Mouse (Mus musculus): ENCODE data around the gene Tyw1.

The Tyw1 gene

DNA sequence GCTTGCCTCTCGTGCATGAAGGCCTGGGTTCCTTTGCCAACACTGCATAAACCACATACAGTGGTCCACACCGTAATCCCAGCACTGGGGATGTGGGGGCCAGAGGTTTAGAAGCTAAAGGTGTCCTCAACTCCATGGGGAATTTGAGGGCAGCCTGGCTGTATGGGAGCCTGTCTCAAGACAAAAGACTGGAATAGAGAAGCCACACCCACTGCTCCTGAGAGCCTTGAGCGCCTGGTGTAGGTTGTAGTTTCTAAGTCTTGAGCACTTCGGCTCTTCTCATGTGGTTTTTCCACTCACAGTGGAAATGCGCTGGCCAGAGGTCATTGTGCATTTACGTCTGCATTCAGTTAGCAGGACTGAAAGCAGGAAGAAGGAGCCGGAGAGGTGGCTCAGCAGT lies 32.7 kb downstream of the Tyw1 start:
- POLR2A ChIA-PET = interaction anchor here in 3 of 4 experiments (1.0 to 1.7 kb wide), 6 partner anchors 8 to 33 kb away, joined by 3 to 7 read pairs (median 4); partner anchors contain the start of genes Sbds (in 1 of the 3) and Tyw1 (in 1 of the 3)
- CTCF ChIA-PET = interaction anchor here in 3 of 4 experiments (0.5 to 1.1 kb wide), 4 partner anchors 8 to 109 kb away, joined by 3 to 6 read pairs (median 4); no protein-coding TSS in a partner anchor

DNA sequence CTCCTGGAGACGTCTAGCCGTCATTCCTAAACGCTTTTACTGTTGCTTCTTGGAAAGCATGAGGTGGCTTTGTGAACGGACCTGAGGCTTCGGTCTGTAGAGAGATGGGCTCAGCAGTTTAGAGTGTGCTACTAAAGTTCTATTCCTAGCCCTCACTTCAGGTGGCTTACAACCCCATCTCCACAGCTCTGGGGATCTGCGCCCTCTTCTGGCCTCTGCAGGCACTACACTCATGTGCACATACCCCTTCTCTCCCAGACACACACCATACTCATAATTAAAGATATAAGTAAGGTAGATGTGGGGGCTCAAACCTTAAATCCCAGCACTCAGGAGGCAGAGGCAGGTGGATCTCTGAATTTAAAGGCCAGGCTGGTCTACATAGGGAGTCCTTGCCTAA lies 34.8 kb downstream of the Tyw1 start:
- ChIA-PET CTCF (interaction anchor here in 3 of 4 experiments (0.6 to 1.5 kb wide), 5 partner anchors 10 to 161 kb away, joined by 3 to 5 read pairs (median 3); no protein-coding TSS in a partner anchor), POLR2A (interaction anchor here in 3 of 4 experiments (0.6 to 1.7 kb wide), 5 partner anchors 11 to 1933 kb away, joined by 3 to 7 read pairs (median 6); no protein-coding TSS in a partner anchor)

- ChIA-PET POLR2A (interaction anchor here in 2 of 4 experiments (0.7 to 1.3 kb wide), 4 partner anchors 9 to 34 kb away, joined by 3 to 6 read pairs (median 4); no protein-coding TSS in a partner anchor), CTCF (interaction anchor here in 3 of 4 experiments (0.6 to 1.5 kb wide), 6 partner anchors 9 to 273 kb away, joined by 3 to 6 read pairs (median 3); no protein-coding TSS in a partner anchor)
Measured at GRCm38 (mm10) chr5:130290775-130291174, 35.4 kb downstream of the Tyw1 start.

GRCm38 (mm10) chr5:130292976-130293375 lies 37.6 kb downstream of the Tyw1 start:
- POLR2A ChIA-PET = interaction anchor here in 3 of 4 experiments (1.0 to 1.2 kb wide), 3 partner anchors 9 to 36 kb away, joined by 3 to 4 read pairs (median 3); no protein-coding TSS in a partner anchor
- CTCF ChIA-PET = interaction anchor here in 2 of 4 experiments (0.8 to 1.6 kb wide), 3 partner anchors 17 to 26 kb away, joined by 3 to 4 read pairs (median 3); no protein-coding TSS in a partner anchor

DNA sequence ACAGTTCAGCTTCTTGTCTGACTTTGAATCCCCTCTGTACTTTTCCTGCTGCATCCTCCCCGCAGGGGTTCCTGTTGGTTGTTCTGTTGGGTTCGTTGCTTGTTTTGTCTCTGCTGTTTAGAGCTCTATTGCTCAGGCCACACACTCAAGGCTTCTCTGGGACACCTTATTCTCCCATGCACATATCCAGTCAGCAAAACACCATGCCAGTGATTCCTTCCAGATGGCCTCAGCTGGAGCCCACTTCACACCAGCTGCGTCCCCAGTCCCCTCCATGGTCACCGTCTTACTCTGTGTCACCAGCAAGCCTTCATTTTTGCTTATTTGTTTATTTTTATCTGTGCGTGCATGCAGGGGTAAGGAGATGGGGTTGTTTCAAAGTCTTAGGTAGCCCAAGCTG lies 38.5 kb downstream of the Tyw1 start:
- ChIA-PET CTCF (interaction anchor here in 2 of 4 experiments (0.8 to 1.6 kb wide), 3 partner anchors 16 to 27 kb away, joined by 3 to 4 read pairs (median 3); no protein-coding TSS in a partner anchor), POLR2A (interaction anchor here (1.0 to 1.6 kb wide), 5 partner anchors 10 to 39 kb away, joined by 3 to 4 read pairs (median 3); partner anchors contain the start of genes Sbds (in 1 of the 4) and Tyw1 (in 1 of the 4))

GRCm38 (mm10) chr5:130294598-130294997 lies 39.2 kb downstream of the Tyw1 start:
- CTCF ChIA-PET = interaction anchor here in 2 of 4 experiments (1.2 to 1.3 kb wide), 2 partner anchors 15 to 16 kb away, joined by 3 read pairs; no protein-coding TSS in a partner anchor
- POLR2A ChIA-PET = interaction anchor here in 2 of 4 experiments (0.5 to 3.1 kb wide), 5 partner anchors 17 to 1220 kb away, joined by 3 to 15 read pairs (median 3); partner anchors contain the start of genes Sbds (in 2 of the 2) and Tyw1 (in 2 of the 2)

GRCm38 (mm10) chr5:130296071-130296470 lies 40.7 kb downstream of the Tyw1 start:
- ChIA-PET POLR2A (interaction anchor here in 3 of 4 experiments (0.7 to 3.1 kb wide), 14 partner anchors 8 to 266 kb away, joined by 3 to 15 read pairs (median 3); partner anchors contain the start of genes Sbds (in 2 of the 3) and Tyw1 (in 2 of the 3)), CTCF (interaction anchor here (0.5 to 1.8 kb wide), 57 partner anchors 8 to 1948 kb away, joined by 3 to 13 read pairs (median 4); partner anchors contain the start of gene A330070K13Rik (in 1 of the 4))

- CTCF ChIA-PET = no interaction called here
- POLR2A ChIA-PET = interaction anchor here in 1 of 4 experiments (0.6 kb wide), 1 partner anchor 102 kb away, joined by 8 read pairs; no protein-coding TSS in a partner anchor
Measured at GRCm38 (mm10) chr5:130298831-130299460, 43.5 kb downstream of the Tyw1 start.

DNA sequence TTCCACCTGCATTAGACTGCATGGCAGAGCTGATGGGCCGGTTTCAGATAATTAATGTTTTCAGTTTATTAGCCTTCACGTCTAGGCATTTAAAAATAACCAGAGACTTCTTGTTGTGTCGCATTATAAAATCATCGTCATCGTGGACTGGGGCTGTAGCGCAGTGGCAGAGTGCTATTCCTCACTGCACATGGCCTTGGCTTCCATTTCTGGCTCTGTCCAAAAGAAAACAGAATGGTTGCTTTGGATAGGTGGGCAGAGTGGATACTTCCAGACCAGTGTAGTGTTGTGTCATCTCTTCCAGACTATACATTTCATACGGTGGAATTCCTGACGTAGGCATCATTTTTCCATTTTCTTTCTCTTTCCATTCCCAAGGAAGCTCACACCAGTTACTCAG lies 44.1 kb downstream of the Tyw1 start:
- POLR2A ChIA-PET = interaction anchor here in 1 of 4 experiments (0.6 kb wide), 1 partner anchor 102 kb away, joined by 8 read pairs; no protein-coding TSS in a partner anchor
- CTCF ChIA-PET = interaction anchor here in 1 of 4 experiments (1.0 kb wide), 1 partner anchor 9 kb away, joined by 3 read pairs; no protein-coding TSS in a partner anchor

DNA sequence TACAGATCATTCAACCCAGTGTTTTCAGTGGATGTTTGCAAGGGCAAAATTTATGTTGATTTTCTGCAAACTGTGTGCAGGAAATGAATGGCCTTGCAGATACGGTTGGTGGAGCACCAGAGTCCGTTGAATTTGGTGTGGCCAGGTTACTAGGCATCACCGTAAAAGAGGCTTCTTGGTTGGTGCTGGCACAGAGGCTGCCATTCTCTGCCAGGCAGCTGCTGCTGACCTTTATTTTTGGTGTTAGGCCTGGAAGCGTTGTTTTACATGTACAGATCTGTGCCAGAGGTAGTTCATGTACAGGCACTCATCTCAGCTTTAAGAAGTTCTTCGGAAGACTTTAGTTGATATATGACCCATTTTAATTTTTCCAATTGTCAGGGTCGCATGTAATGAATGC lies 48.2 kb downstream of the Tyw1 start:
- ChIA-PET POLR2A (no interaction called here), CTCF (interaction anchor here in 1 of 4 experiments (0.6 kb wide), 1 partner anchor 1241 kb away, joined by 8 read pairs; no protein-coding TSS in a partner anchor)

DNA sequence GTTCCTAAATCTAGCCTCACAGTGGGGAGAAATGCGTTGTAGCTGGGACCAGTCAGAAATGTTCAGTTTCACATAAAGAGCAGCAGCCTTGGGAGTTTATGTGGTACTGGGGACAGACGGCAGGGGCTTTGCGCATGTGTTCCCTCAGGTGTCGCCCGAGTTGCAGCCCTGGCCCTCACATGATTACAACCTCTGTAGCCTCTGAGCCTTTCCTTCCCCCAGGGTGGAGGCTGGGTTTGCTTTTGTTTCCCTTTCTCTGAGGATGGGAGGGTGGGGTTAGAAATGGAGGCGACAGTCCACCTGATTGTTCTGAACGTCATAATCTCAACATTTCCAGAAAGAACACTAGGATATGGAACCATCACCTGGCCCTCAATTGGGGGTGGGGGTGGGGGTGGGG lies 52.5 kb downstream of the Tyw1 start:
- ChIA-PET POLR2A (no interaction called here), CTCF (interaction anchor here in 2 of 4 experiments (0.6 to 1.0 kb wide), 2 partner anchors 12 to 26 kb away, joined by 3 read pairs; no protein-coding TSS in a partner anchor)

DNA sequence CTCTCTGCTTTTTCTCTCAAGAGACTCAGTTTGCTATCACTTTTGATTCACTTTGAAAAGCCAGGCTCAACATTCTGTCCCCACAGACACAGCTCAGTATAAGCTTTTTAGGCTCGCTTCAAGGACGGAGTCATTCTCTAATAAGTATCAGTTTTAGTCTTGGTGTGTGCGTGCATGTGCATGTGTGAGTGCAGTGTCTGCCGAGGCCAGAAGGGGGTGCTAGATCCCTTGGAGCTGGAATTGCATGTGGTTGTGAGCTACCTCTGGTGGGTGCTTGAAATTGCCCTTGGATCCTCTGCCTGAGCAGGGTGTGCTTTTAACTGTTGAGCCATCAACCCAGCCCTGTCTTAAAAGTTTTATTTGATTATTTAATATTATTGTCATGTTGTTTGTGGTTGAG lies 54.7 kb downstream of the Tyw1 start:
- POLR2A ChIA-PET = interaction anchor here in 3 of 4 experiments (0.5 to 1.7 kb wide), 5 partner anchors 10 to 53 kb away, joined by 3 to 5 read pairs (median 3); no protein-coding TSS in a partner anchor

DNA sequence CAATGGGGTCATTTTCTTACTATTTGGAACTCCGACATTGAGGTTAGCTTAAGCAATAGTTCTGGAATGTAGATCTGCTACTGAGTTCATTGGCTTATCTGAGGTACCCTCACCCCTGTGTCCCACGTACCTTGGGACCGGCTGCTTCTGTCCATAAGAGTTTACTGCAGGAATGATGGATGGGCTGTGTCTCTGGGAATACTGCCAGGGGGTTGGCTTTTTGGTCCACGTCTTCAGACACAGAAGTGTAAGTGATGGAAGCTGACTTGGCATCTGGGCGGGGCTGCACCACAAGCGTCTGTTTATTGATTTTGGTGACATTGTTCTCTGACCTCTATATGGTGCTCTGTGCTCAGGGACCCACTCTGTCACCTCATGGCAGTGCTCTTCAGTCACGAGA lies 55.4 kb downstream of the Tyw1 start:
- ChIA-PET CTCF (interaction anchor here in 3 of 4 experiments (0.6 to 1.5 kb wide), 12 partner anchors 9 to 502 kb away, joined by 3 to 10 read pairs (median 4); no protein-coding TSS in a partner anchor), POLR2A (interaction anchor here in 3 of 4 experiments (0.8 to 1.7 kb wide), 4 partner anchors 10 to 54 kb away, joined by 3 to 4 read pairs (median 3); no protein-coding TSS in a partner anchor)

More for the DNA sequence above, 54.7 kb downstream of the Tyw1 start:
- CTCF ChIA-PET = interaction anchor here in 3 of 4 experiments (0.6 to 1.5 kb wide), 16 partner anchors 10 to 503 kb away, joined by 3 to 10 read pairs (median 4); no protein-coding TSS in a partner anchor

DNA sequence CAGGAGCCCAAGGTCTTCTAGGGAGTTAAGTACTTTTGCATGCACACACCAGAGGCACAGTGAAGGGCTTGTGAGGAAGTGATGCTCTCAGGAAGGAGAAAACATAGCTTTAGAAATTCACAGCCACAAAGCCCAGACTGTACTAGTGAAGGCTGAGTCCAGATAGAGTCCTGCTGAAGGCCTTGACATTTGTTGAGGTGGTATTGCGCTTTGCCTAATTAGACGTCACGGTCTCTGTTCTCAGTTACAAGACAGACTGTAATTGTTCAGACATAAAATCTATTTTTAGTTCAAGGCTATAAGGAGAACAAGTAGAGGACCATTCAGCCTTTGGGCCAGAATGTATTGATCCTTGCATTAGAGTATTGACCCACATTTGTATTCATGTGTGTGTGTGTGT lies 58.1 kb downstream of the Tyw1 start:
- ChIA-PET POLR2A (interaction anchor here in 1 of 4 experiments (0.6 to 0.9 kb wide), 2 partner anchors 57 to 322 kb away, joined by 3 to 4 read pairs; no protein-coding TSS in a partner anchor), CTCF (interaction anchor here in 1 of 4 experiments (0.6 kb wide), 1 partner anchor 395 kb away, joined by 5 read pairs; no protein-coding TSS in a partner anchor)

DNA sequence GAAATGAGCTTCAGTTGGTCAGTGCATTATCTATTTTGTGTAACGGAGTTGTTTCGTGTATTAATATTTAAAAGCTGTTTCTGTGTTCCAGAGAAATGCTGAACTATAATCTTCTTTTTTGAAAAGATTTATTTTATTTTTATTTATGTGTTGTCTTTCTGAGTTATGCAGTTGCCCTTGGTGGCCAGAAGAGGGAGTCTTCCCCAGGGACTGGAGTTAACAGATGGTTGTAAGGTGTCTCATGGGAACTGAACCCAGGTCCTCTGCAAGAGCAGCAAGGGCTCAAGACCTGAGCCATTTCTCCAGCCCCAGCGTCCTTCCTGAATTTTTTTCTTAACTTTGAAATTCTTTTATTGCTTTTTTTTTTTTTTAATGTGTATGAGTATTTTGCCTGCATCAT lies 59.5 kb downstream of the Tyw1 start:
- ChIA-PET CTCF (interaction anchor here in 2 of 4 experiments (0.7 to 1.3 kb wide), 3 partner anchors 19 to 1632 kb away, joined by 3 to 7 read pairs (median 4); no protein-coding TSS in a partner anchor), POLR2A (interaction anchor here in 1 of 4 experiments (0.6 kb wide), 1 partner anchor 27 kb away, joined by 3 read pairs; no protein-coding TSS in a partner anchor)

DNA sequence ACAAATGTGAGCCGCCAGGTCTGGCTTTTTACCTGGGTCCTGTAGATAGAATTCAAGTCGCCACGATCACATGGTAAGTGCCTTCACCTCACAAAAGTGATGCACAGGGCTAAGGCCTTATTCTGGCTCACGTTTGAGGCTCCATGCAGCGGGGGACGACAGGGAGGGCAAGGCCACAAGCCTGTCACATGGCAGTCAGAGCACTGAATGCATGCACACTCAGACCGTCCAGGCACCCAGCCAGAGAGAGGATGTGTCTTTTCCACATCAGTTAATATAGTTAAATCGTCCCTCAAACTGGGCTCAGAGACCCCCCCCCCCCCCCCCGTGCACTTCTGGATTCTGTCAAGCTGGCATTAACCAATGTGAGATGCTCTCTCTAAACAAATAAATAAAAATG lies 60.9 kb downstream of the Tyw1 start:
- ChIA-PET POLR2A (interaction anchor here in 3 of 4 experiments (0.6 to 1.2 kb wide), 4 partner anchors 20 to 112 kb away, joined by 3 to 4 read pairs (median 3); no protein-coding TSS in a partner anchor), CTCF (interaction anchor here in 1 of 4 experiments (1.0 kb wide), 1 partner anchor 60 kb away, joined by 3 read pairs; no protein-coding TSS in a partner anchor)

GRCm38 (mm10) chr5:130319783-130320182 lies 64.4 kb downstream of the Tyw1 start:
- ChIA-PET POLR2A (interaction anchor here in 1 of 4 experiments (1.0 to 2.0 kb wide), 3 partner anchors 10 to 63 kb away, joined by 3 to 4 read pairs (median 4); no protein-coding TSS in a partner anchor), CTCF (interaction anchor here in 3 of 4 experiments (0.5 to 1.7 kb wide), 5 partner anchors 9 to 492 kb away, joined by 3 to 10 read pairs (median 4); no protein-coding TSS in a partner anchor)

GRCm38 (mm10) chr5:130320485-130320884 lies 65.1 kb downstream of the Tyw1 start:
- POLR2A ChIA-PET = interaction anchor here in 3 of 4 experiments (0.6 to 2.0 kb wide), 5 partner anchors 9 to 64 kb away, joined by 3 to 5 read pairs (median 4); no protein-coding TSS in a partner anchor
- CTCF ChIA-PET = interaction anchor here in 3 of 4 experiments (0.5 to 1.7 kb wide), 5 partner anchors 10 to 491 kb away, joined by 3 to 10 read pairs (median 4); no protein-coding TSS in a partner anchor

Data from embryonic stem cell, embryonic (primary cell).